29 mouse cellular contexts compared by ENCODE assay signal in the genomic region with DNA sequence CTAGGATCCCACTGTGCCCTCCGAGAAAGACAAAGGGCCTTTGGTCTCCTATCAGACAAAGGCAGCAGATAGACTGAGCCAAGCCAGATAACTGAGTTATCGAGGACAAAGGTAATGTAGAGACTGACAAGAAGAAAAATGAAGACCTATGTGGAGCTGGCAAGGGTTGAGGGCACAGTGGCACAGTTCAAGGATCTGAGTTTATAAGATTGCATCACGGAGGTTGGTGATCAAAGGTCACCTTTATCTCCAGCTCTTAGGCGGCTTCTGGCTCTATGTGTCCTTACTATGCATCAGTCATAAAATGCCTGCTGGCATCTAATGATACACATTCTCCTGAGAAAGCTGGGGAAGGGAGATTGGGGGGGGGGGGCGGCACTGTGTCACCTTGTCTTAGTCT. TPM values are rescaled to one million over a fixed set of nuclear protein-coding genes. Genes with fewer than 3 reads are reported as not detected.
DNase-seq lines count a peak whose midpoint lies in the region; ATAC-seq lines count a peak whose summit lies in the region.
"Had no signal": no experiment of that assay in that cellular context is flagged by ENCODE, and none has a peak within 500 bp of the region (broad histone marks: within the 10 kb centered on the region; RNA-seq: fewer than 3 reads in every experiment).

No protein-coding gene starts in this region.

- WGBS in hindbrain, embryonic 15.5 days = 85% methylated on average over 5 of the region's 5 CpGs
- 86% methylated on average over 5 of the region's 5 CpGs for whole genome bisulfite sequencing in hindbrain, embryonic 14.5 days
- 92% methylated on average over 5 of the region's 5 CpGs for whole genome bisulfite sequencing in midbrain, embryonic 13.5 days
- 91% methylated on average over 5 of the region's 5 CpGs for WGBS in midbrain, embryonic 15.5 days
- 65% methylated on average over 5 of the region's 5 CpGs for WGBS in intestine, embryonic 16.5 days
- WGBS in neural tube, embryonic 15.5 days = 88% methylated on average over 5 of the region's 5 CpGs

- H3K4me3 ChIP-seq in hindbrain, embryonic 15.5 days = no peak overlapping the region
- no peak overlapping the region for H3K4me3 ChIP-seq in hindbrain, embryonic 14.5 days (replicated peaks; ENCODE audit: low read length)
- H3K4me3 ChIP-seq in midbrain, embryonic 13.5 days (replicated peaks) = no peak overlapping the region
- H3K4me3 ChIP-seq in midbrain, embryonic 15.5 days = no peak overlapping the region
- H3K4me3 ChIP-seq in intestine, embryonic 16.5 days (ENCODE audit: low read length) = no peak overlapping the region
- no peak overlapping the region for H3K4me3 ChIP-seq in neural tube, embryonic 15.5 days (replicated peaks)
- H3K4me3 ChIP-seq: limb, embryonic 10.5 days; limb, embryonic 15.5 days; stomach, embryonic 15.5 days had no signal

- H3K4me1 ChIP-seq in hindbrain, embryonic 15.5 days (replicated peaks) = peaks cover 33% of the 10 kb centered on the region
- H3K4me1 ChIP-seq in hindbrain, embryonic 14.5 days (replicated peaks; ENCODE audit: control insufficient read depth, insufficient read depth, low read length) = peaks cover 16% of the 10 kb centered on the region
- H3K4me1 ChIP-seq in midbrain, embryonic 13.5 days (replicated peaks) = peaks cover 20% of the 10 kb centered on the region
- peaks cover 24% of the 10 kb centered on the region for H3K4me1 ChIP-seq in midbrain, embryonic 15.5 days
- H3K4me1 ChIP-seq in intestine, embryonic 16.5 days (ENCODE audit: control insufficient read depth, insufficient read depth, low read length) = peaks cover 20% of the 10 kb centered on the region
- H3K4me1 ChIP-seq in neural tube, embryonic 15.5 days = peaks cover 34% of the 10 kb centered on the region
- H3K4me1 ChIP-seq: stomach, embryonic 15.5 days had no signal

- H3K9me3 ChIP-seq in hindbrain, embryonic 15.5 days = no peaks in the 10 kb centered on the region
- H3K9me3 ChIP-seq in hindbrain, embryonic 14.5 days (ENCODE audit: control insufficient read depth, low read length) = no peaks in the 10 kb centered on the region
- H3K9me3 ChIP-seq in midbrain, embryonic 13.5 days = no peaks in the 10 kb centered on the region
- no peaks in the 10 kb centered on the region for H3K9me3 ChIP-seq in midbrain, embryonic 15.5 days
- H3K9me3 ChIP-seq in intestine, embryonic 16.5 days (ENCODE audit: control insufficient read depth, low read length) = no peaks in the 10 kb centered on the region
- no peaks in the 10 kb centered on the region for H3K9me3 ChIP-seq in neural tube, embryonic 15.5 days (replicated peaks)
- H3K9me3 ChIP-seq: limb, embryonic 10.5 days; limb, embryonic 15.5 days; stomach, embryonic 15.5 days had no signal

- 0 out of 2 replicates have a peak, but pooled peaks cover 3% of the 10 kb centered on the region for H3K27me3 ChIP-seq in hindbrain, embryonic 15.5 days
- no peaks in the 10 kb centered on the region for H3K27me3 ChIP-seq in hindbrain, embryonic 14.5 days (ENCODE audit: control insufficient read depth, insufficient read depth, low read length)
- H3K27me3 ChIP-seq in midbrain, embryonic 13.5 days = 0 out of 2 replicates have a peak, but pooled peaks cover 10% of the 10 kb centered on the region
- H3K27me3 ChIP-seq in midbrain, embryonic 15.5 days (replicated peaks) = no peaks in the 10 kb centered on the region
- no peaks in the 10 kb centered on the region for H3K27me3 ChIP-seq in intestine, embryonic 16.5 days (replicated peaks; ENCODE audit: control insufficient read depth, insufficient read depth, low read length)
- no peaks in the 10 kb centered on the region for H3K27me3 ChIP-seq in neural tube, embryonic 15.5 days (replicated peaks)
- H3K27me3 ChIP-seq: stomach, embryonic 15.5 days had no signal

- no peak overlapping the region for H3K27ac ChIP-seq in hindbrain, embryonic 15.5 days (replicated peaks)
- no peak overlapping the region for H3K27ac ChIP-seq in hindbrain, embryonic 14.5 days
- no peak overlapping the region for H3K27ac ChIP-seq in midbrain, embryonic 13.5 days
- no peak overlapping the region for H3K27ac ChIP-seq in midbrain, embryonic 15.5 days
- H3K27ac ChIP-seq in intestine, embryonic 16.5 days (ENCODE audit: low read length) = 0 out of 2 replicates have a peak overlapping the region, but pooled peaks have one; percentile 13
- H3K27ac ChIP-seq in neural tube, embryonic 15.5 days (replicated peaks) = no peak overlapping the region
- H3K27ac ChIP-seq: gastrocnemius, adult 2 months; kidney, postnatal 0 days; limb, embryonic 10.5 days; limb, embryonic 15.5 days; liver, embryonic 14.5 days; stomach, embryonic 15.5 days had no signal

- H3K9ac ChIP-seq in hindbrain, embryonic 15.5 days = no peak overlapping the region
- no peak overlapping the region for H3K9ac ChIP-seq in hindbrain, embryonic 14.5 days
- H3K9ac ChIP-seq in midbrain, embryonic 13.5 days (replicated peaks) = no peak overlapping the region
- no peak overlapping the region for H3K9ac ChIP-seq in midbrain, embryonic 15.5 days
- no peak overlapping the region for H3K9ac ChIP-seq in intestine, embryonic 16.5 days (ENCODE audit: low read depth, low read length)
- H3K9ac ChIP-seq in neural tube, embryonic 15.5 days (replicated peaks) = no peak overlapping the region
- H3K9ac ChIP-seq: limb, embryonic 15.5 days; liver, embryonic 14.5 days; lung, embryonic 14.5 days; stomach, embryonic 15.5 days had no signal

- no peak for ATAC-seq in hindbrain, embryonic 15.5 days (ENCODE audit: low FRiP score, low read depth)
- no peak for ATAC-seq in hindbrain, embryonic 14.5 days (ENCODE audit: low FRiP score)
- ATAC-seq in midbrain, embryonic 13.5 days = no peak
- ATAC-seq in midbrain, embryonic 15.5 days (replicated peaks) = no peak
- ATAC-seq in intestine, embryonic 16.5 days = peak; percentile 59
- ATAC-seq in neural tube, embryonic 15.5 days (ENCODE audit: low FRiP score) = no peak
- ATAC-seq in frontal cortex, adult (ENCODE audit: low TSS enrichment) = no peak
- ATAC-seq: CD4-positive, CD25-positive, alpha-beta regulatory T cell, adult 4 months; forebrain, embryonic 14.5 days; inflammation-experienced regulatory T-cells, adult 6 months had no signal

- H3K4me2 ChIP-seq in hindbrain, embryonic 15.5 days = peak overlapping the region; percentile 67; the same call in 1 of the 2 replicates
- no peak overlapping the region; the same call in 1 of the 2 replicates for H3K4me2 ChIP-seq in hindbrain, embryonic 14.5 days (replicated peaks)
- H3K4me2 ChIP-seq in midbrain, embryonic 13.5 days (replicated peaks) = peak overlapping the region; percentile 80; the same call in 1 of the 2 replicates
- no peak overlapping the region; the same call in 1 of the 2 replicates for H3K4me2 ChIP-seq in midbrain, embryonic 15.5 days
- H3K4me2 ChIP-seq in intestine, embryonic 16.5 days (ENCODE audit: low read depth, low read length) = no peak overlapping the region
- H3K4me2 ChIP-seq in neural tube, embryonic 15.5 days = peak overlapping the region; percentile 71
- H3K4me2 ChIP-seq: limb, embryonic 15.5 days; lung, embryonic 14.5 days; stomach, embryonic 15.5 days had no signal

- no peaks in the 10 kb centered on the region for H3K36me3 ChIP-seq in hindbrain, embryonic 15.5 days
- H3K36me3 ChIP-seq in hindbrain, embryonic 14.5 days (replicated peaks; ENCODE audit: control insufficient read depth, insufficient read depth) = no peaks in the 10 kb centered on the region
- peaks cover 5% of the 10 kb centered on the region; the same call in 1 of the 2 replicates for H3K36me3 ChIP-seq in midbrain, embryonic 13.5 days
- H3K36me3 ChIP-seq in midbrain, embryonic 15.5 days (replicated peaks) = no peaks in the 10 kb centered on the region
- no peaks in the 10 kb centered on the region for H3K36me3 ChIP-seq in intestine, embryonic 16.5 days (ENCODE audit: control insufficient read depth, insufficient read depth, low read length)
- H3K36me3 ChIP-seq in neural tube, embryonic 15.5 days = 0 out of 2 replicates have a peak, but pooled peaks cover 4% of the 10 kb centered on the region
- H3K36me3 ChIP-seq: limb, embryonic 10.5 days; limb, embryonic 15.5 days; stomach, embryonic 15.5 days had no signal

- DNase-seq in hindbrain, embryonic 14.5 days (ENCODE audit: low spot score) = no peak
- DNase-seq: adrenal gland, postnatal 25 days; cerebellum, adult 18-20 months; cerebellum, postnatal 36 days; gastrocnemius, adult 2 months; gastrocnemius, postnatal 36 days; heart, adult 18-20 months; heart, postnatal 36 days; kidney, adult 8-10 months; kidney, postnatal 4 days; lung, embryonic 14.5 days; lung, postnatal 14 days; retina, postnatal 1 day; right cerebral cortex, postnatal 14 days; thymus, postnatal 14 days had no signal

RNA-seq across cellular contexts. Expression of a gene that starts 2.6 kb away (rescaled TPM):
- polyA plus RNA-seq in hindbrain, embryonic 15.5 days (2015; fragmentation: Nextera tagmentation; extraction: Ambion mirVana) = 38.6 and 42.1 TPM in 2 replicates
- 35.9 and 36.7 TPM in 2 replicates for polyA plus RNA-seq in hindbrain, embryonic 14.5 days (2014; fragmentation: Nextera tagmentation; extraction: Ambion mirVana)
- 37.9 and 41.5 TPM in 2 replicates for polyA plus RNA-seq in midbrain, embryonic 13.5 days (2015; fragmentation: Nextera tagmentation; extraction: Ambion mirVana)
- 47.8 and 51.7 TPM in 2 replicates for polyA plus RNA-seq in midbrain, embryonic 15.5 days (2015; fragmentation: Nextera tagmentation; extraction: Ambion mirVana)
- polyA plus RNA-seq in intestine, embryonic 16.5 days (2015; fragmentation: Nextera tagmentation; extraction: Ambion mirVana) = 2.6 and 3.2 TPM in 2 replicates
- polyA plus RNA-seq in neural tube, embryonic 15.5 days (2015; fragmentation: Nextera tagmentation; extraction: Ambion mirVana) = 27.2 and 33.6 TPM in 2 replicates

RNA-seq across cellular contexts. Expression of a gene that starts 46.2 kb away (rescaled TPM):
- 22.0 and 22.2 TPM in 2 replicates for polyA plus RNA-seq in hindbrain, embryonic 15.5 days (2015; fragmentation: Nextera tagmentation; extraction: Ambion mirVana)
- 21.8 and 23.7 TPM in 2 replicates for polyA plus RNA-seq in hindbrain, embryonic 14.5 days (2014; fragmentation: Nextera tagmentation; extraction: Ambion mirVana)
- polyA plus RNA-seq in midbrain, embryonic 13.5 days (2015; fragmentation: Nextera tagmentation; extraction: Ambion mirVana) = 15.0 and 15.4 TPM in 2 replicates
- polyA plus RNA-seq in midbrain, embryonic 15.5 days (2015; fragmentation: Nextera tagmentation; extraction: Ambion mirVana) = 20.5 and 22.4 TPM in 2 replicates
- polyA plus RNA-seq in intestine, embryonic 16.5 days (2015; fragmentation: Nextera tagmentation; extraction: Ambion mirVana) = 3.7 and 3.9 TPM in 2 replicates
- 20.0 and 21.3 TPM in 2 replicates for polyA plus RNA-seq in neural tube, embryonic 15.5 days (2015; fragmentation: Nextera tagmentation; extraction: Ambion mirVana)

Comparison
In these comparisons a context has a peak if more than half of its experiments do, and no peak if none do; other contexts are left out.
1. H3K4me2 ChIP-seq: peak in hindbrain, embryonic 15.5 days (single experiment), midbrain, embryonic 13.5 days (single experiment) and neural tube, embryonic 15.5 days (single experiment); none in hindbrain, embryonic 14.5 days (single experiment), midbrain, embryonic 15.5 days (single experiment) and intestine, embryonic 16.5 days (single experiment).